In genomic region chr7:16993651-16994399, GRCm38 (mm10) we compare ENCODE assay signal across 8 mouse cellular contexts. TPM values are rescaled to one million over a fixed set of nuclear protein-coding genes. Genes with fewer than 3 reads are reported as not detected.
DNase-seq lines count a peak whose midpoint lies in the region; ATAC-seq and TF ChIP-seq lines count a peak whose summit lies in the region.

No protein-coding gene starts in this region.

- H3K9ac ChIP-seq in embryonic facial prominence, embryonic 13.5 days = peak overlapping the region; percentile 87
- H3K9ac ChIP-seq in heart, embryonic 13.5 days = peak overlapping the region; percentile 95
- H3K9ac ChIP-seq in kidney, embryonic 16.5 days (replicated peaks; ENCODE audit: low read length) = peak overlapping the region; percentile 86

- peak overlapping the region; percentile 86 for H3K4me2 ChIP-seq in embryonic facial prominence, embryonic 13.5 days
- peak overlapping the region; percentile 94 for H3K4me2 ChIP-seq in heart, embryonic 13.5 days
- peak overlapping the region; percentile 81 for H3K4me2 ChIP-seq in kidney, embryonic 16.5 days (replicated peaks; ENCODE audit: low read depth, low read length)

- TF ChIP-seq CTCF in left cerebral cortex, adult 2 months (IDR thresholded peaks at IDR 0.05) = no peak

- no peaks in the 10 kb centered on the region for H3K27me3 ChIP-seq in embryonic facial prominence, embryonic 13.5 days
- no peaks in the 10 kb centered on the region for H3K27me3 ChIP-seq in heart, embryonic 13.5 days (replicated peaks)
- H3K27me3 ChIP-seq in kidney, embryonic 16.5 days (ENCODE audit: insufficient read depth, low read length) = no peaks in the 10 kb centered on the region

- ATAC-seq in embryonic facial prominence, embryonic 13.5 days (ENCODE audit: insufficient number of reproducible peaks, insufficient read depth, low FRiP score, low TSS enrichment, low read depth) = peak; percentile 90
- peak; percentile 85 for ATAC-seq in heart, embryonic 13.5 days (ENCODE audit: extremely low read depth, insufficient number of reproducible peaks, low FRiP score, low TSS enrichment)
- ATAC-seq in kidney, embryonic 16.5 days (ENCODE audit: low FRiP score, low TSS enrichment) = peak; percentile 94

- under 1% methylated on average over 27 of the region's 27 CpGs for WGBS in embryonic facial prominence, embryonic 13.5 days
- WGBS in heart, embryonic 13.5 days = under 1% methylated on average over 27 of the region's 27 CpGs
- under 1% methylated on average over 27 of the region's 27 CpGs for WGBS in kidney, embryonic 16.5 days

- peaks cover 69% of the 10 kb centered on the region for H3K4me1 ChIP-seq in embryonic facial prominence, embryonic 13.5 days
- H3K4me1 ChIP-seq in heart, embryonic 13.5 days = peaks cover 80% of the 10 kb centered on the region
- peaks cover 51% of the 10 kb centered on the region for H3K4me1 ChIP-seq in kidney, embryonic 16.5 days (ENCODE audit: insufficient read depth, low read length)

- no peak for DNase-seq in left cerebral cortex, adult 2 months (ENCODE audit: extremely low spot score in 1 of 2, low spot score in 2 of 2)
- no peak for DNase-seq in left cerebral cortex, postnatal 36 days (ENCODE audit: low spot score in 2 of 2)
- DNase-seq in lung, postnatal 25 days (ENCODE audit: low spot score) = peak; percentile 79
- peak; percentile 90 for DNase-seq in retina, postnatal 1 day
- no peak for DNase-seq in layer of hippocampus, adult 18-20 months (ENCODE audit: low spot score in 2 of 2)

- no peaks in the 10 kb centered on the region for H3K9me3 ChIP-seq in embryonic facial prominence, embryonic 13.5 days
- no peaks in the 10 kb centered on the region for H3K9me3 ChIP-seq in heart, embryonic 13.5 days
- no peaks in the 10 kb centered on the region for H3K9me3 ChIP-seq in kidney, embryonic 16.5 days (ENCODE audit: low read length)

- intact Hi-C loops in left cerebral cortex, adult 2 months (cut with DNase I) = no loop called here
- intact Hi-C loops in left cerebral cortex, postnatal 36 days (cut with DNase I) = no loop called here

- H3K36me3 ChIP-seq in embryonic facial prominence, embryonic 13.5 days = peaks cover 20% of the 10 kb centered on the region
- H3K36me3 ChIP-seq in heart, embryonic 13.5 days = peaks cover 36% of the 10 kb centered on the region
- H3K36me3 ChIP-seq in kidney, embryonic 16.5 days (ENCODE audit: insufficient read depth, low read length) = peaks cover 15% of the 10 kb centered on the region

- no peak overlapping the region for H3K27ac ChIP-seq in left cerebral cortex, adult 2 months
- H3K27ac ChIP-seq in embryonic facial prominence, embryonic 13.5 days = peak overlapping the region; percentile 92
- H3K27ac ChIP-seq in heart, embryonic 13.5 days (replicated peaks) = peak overlapping the region; percentile 95
- peak overlapping the region; percentile 92 for H3K27ac ChIP-seq in kidney, embryonic 16.5 days (ENCODE audit: low read length)

- H3K4me3 ChIP-seq in left cerebral cortex, adult 2 months = peak overlapping the region; percentile 41
- peak overlapping the region; percentile 68 for H3K4me3 ChIP-seq in embryonic facial prominence, embryonic 13.5 days
- H3K4me3 ChIP-seq in heart, embryonic 13.5 days = peak overlapping the region; percentile 77
- peak overlapping the region; percentile 84 for H3K4me3 ChIP-seq in kidney, embryonic 16.5 days (ENCODE audit: low read length)

RNA-seq across cellular contexts. Expression of gene Ccdc8, which starts 1.3 kb away (rescaled TPM):
- 1 to 10 TPM; 2.2 to 2.4 TPM for total RNA-seq in left cerebral cortex, adult 2 months (2021)
- total RNA-seq in left cerebral cortex, postnatal 36 days (2021) = 1 to 10 TPM; 2.1 to 2.3 TPM
- 20.7 and 22.1 TPM in 2 replicates for polyA plus RNA-seq in embryonic facial prominence, embryonic 13.5 days (2015; fragmentation: Nextera tagmentation; extraction: Ambion mirVana)
- polyA plus RNA-seq in heart, embryonic 13.5 days (2015; fragmentation: Nextera tagmentation; extraction: Ambion mirVana) = 25.5 and 25.8 TPM in 2 replicates
- polyA plus RNA-seq in kidney, embryonic 16.5 days (2015; fragmentation: Nextera tagmentation; extraction: Ambion mirVana) = 49.6 and 53.8 TPM in 2 replicates
- total RNA-seq in layer of hippocampus, adult 18-20 months (2021) = 1 to 10 TPM; 1.8 to 2.1 TPM

RNA-seq across cellular contexts. Expression of gene Gm42372, which starts 10.9 kb away (rescaled TPM):
- total RNA-seq in left cerebral cortex, adult 2 months (2021) = 10 to 100 TPM; 62.3 to 67.7 TPM
- 10 to 100 TPM; 59.7 to 61.7 TPM for total RNA-seq in left cerebral cortex, postnatal 36 days (2021)
- 0.18 and 0.25 TPM in 2 replicates for polyA plus RNA-seq in embryonic facial prominence, embryonic 13.5 days (2015; fragmentation: Nextera tagmentation; extraction: Ambion mirVana)
- polyA plus RNA-seq in heart, embryonic 13.5 days (2015; fragmentation: Nextera tagmentation; extraction: Ambion mirVana) = 0.09 and 0.14 TPM in 2 replicates
- polyA plus RNA-seq in kidney, embryonic 16.5 days (2015; fragmentation: Nextera tagmentation; extraction: Ambion mirVana) = 0.20 and 0.26 TPM in 2 replicates
- 10 to 100 TPM; 53.4 to 54.0 TPM for total RNA-seq in layer of hippocampus, adult 18-20 months (2021)

RNA-seq across cellular contexts. Expression of gene Ppp5c, which starts 33.9 kb away (rescaled TPM):
- 100 to 1,000 TPM; 163 to 168 TPM for total RNA-seq in left cerebral cortex, adult 2 months (2021)
- total RNA-seq in left cerebral cortex, postnatal 36 days (2021) = 100 to 1,000 TPM; 159 to 168 TPM
- polyA plus RNA-seq in embryonic facial prominence, embryonic 13.5 days (2015; fragmentation: Nextera tagmentation; extraction: Ambion mirVana) = 109 and 112 TPM in 2 replicates
- 82.3 and 94.0 TPM in 2 replicates for polyA plus RNA-seq in heart, embryonic 13.5 days (2015; fragmentation: Nextera tagmentation; extraction: Ambion mirVana)
- 122 and 125 TPM in 2 replicates for polyA plus RNA-seq in kidney, embryonic 16.5 days (2015; fragmentation: Nextera tagmentation; extraction: Ambion mirVana)
- total RNA-seq in layer of hippocampus, adult 18-20 months (2021) = 100 to 1,000 TPM; 146 to 147 TPM

RNA-seq across cellular contexts. Expression of gene Pnmal1, which starts 34.3 kb away (rescaled TPM):
- 100 to 1,000 TPM; 106 to 118 TPM for total RNA-seq in left cerebral cortex, adult 2 months (2021)
- 100 to 1,000 TPM; 109 to 111 TPM for total RNA-seq in left cerebral cortex, postnatal 36 days (2021)
- 1.2 and 1.7 TPM in 2 replicates for polyA plus RNA-seq in embryonic facial prominence, embryonic 13.5 days (2015; fragmentation: Nextera tagmentation; extraction: Ambion mirVana)
- 0.11 and 0.15 TPM in 2 replicates for polyA plus RNA-seq in heart, embryonic 13.5 days (2015; fragmentation: Nextera tagmentation; extraction: Ambion mirVana)
- polyA plus RNA-seq in kidney, embryonic 16.5 days (2015; fragmentation: Nextera tagmentation; extraction: Ambion mirVana) = 0.62 and 0.65 TPM in 2 replicates
- 100 to 1,000 TPM; 118 to 134 TPM for total RNA-seq in layer of hippocampus, adult 18-20 months (2021)

RNA-seq across cellular contexts. Expression of gene Pnmal2, which starts 49.3 kb away (rescaled TPM):
- total RNA-seq in left cerebral cortex, adult 2 months (2021) = 100 to 1,000 TPM; 304 to 311 TPM
- 100 to 1,000 TPM; 249 to 288 TPM for total RNA-seq in left cerebral cortex, postnatal 36 days (2021)
- polyA plus RNA-seq in embryonic facial prominence, embryonic 13.5 days (2015; fragmentation: Nextera tagmentation; extraction: Ambion mirVana) = 10.5 and 10.9 TPM in 2 replicates
- 4.0 and 4.1 TPM in 2 replicates for polyA plus RNA-seq in heart, embryonic 13.5 days (2015; fragmentation: Nextera tagmentation; extraction: Ambion mirVana)
- 7.4 and 7.5 TPM in 2 replicates for polyA plus RNA-seq in kidney, embryonic 16.5 days (2015; fragmentation: Nextera tagmentation; extraction: Ambion mirVana)
- total RNA-seq in layer of hippocampus, adult 18-20 months (2021) = 100 to 1,000 TPM; 370 to 415 TPM

Comparison
In these comparisons a context has a peak if more than half of its experiments do, and no peak if none do; other contexts are left out.
1. DNase-seq: peak in lung, postnatal 25 days (single experiment) and retina, postnatal 1 day (single experiment); none in left cerebral cortex, adult 2 months (0 of 2), left cerebral cortex, postnatal 36 days (0 of 2) and layer of hippocampus, adult 18-20 months (0 of 2).
2. Peak in every context shown above with its lines, with median percentiles within 50 percentile points of each other: H3K4me3 ChIP-seq, ATAC-seq, H3K4me2 ChIP-seq and H3K9ac ChIP-seq.